Mouse (Mus musculus): Measurements from ENCODE around the gene Esp6. TPM values are rescaled to one million over a fixed set of nuclear protein-coding genes. Genes with fewer than 3 reads are reported as not detected.
"Not testable (repeated sequence)": the region's sequence is repeated elsewhere in the genome, so short reads cannot be mapped to it uniquely, and the experiment has no call there.

Esp6 gene
- polyA plus RNA-seq (2014; fragmentation: Nextera tagmentation; extraction: Ambion mirVana), result not detected in 2 replicates

DNA sequence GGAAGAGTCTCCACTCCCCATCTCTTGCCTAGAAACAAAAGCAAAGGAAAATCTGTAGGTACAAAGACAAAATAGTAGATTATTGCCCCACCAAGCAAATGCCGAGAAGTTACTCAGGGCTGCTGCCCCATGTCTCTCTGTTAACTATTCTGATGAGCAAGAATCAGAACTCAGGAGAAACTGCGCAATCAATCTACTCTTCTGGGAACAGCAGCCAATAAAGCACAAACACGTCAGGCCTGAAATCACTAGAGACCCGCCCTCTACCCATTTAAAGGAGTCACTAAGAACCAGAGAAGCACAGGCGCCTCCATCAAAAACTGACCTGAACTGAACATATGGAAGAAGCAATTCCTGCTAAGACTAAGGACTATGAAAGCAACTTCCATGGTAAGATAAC is at the start of gene Esp6:
Gene Esp6 (plus strand): TSS at position 301 of the 400 bp plus-strand sequence.
- no peaks in the 10 kb centered on the region for H3K4me1 ChIP-seq (ENCODE audit: control insufficient read depth, insufficient read depth, low read length)
- no peak within 1 kb of the TSS for H3K9ac ChIP-seq (replicated peaks; ENCODE audit: low read depth, low read length)
- no peak for ATAC-seq (ENCODE audit: insufficient number of reproducible peaks, insufficient read depth, low FRiP score, low read depth)
- H3K27me3 ChIP-seq (ENCODE audit: control insufficient read depth, insufficient read depth, low read length), result no peaks in the 10 kb centered on the region
- no peaks in the 10 kb centered on the region for H3K9me3 ChIP-seq (ENCODE audit: control insufficient read depth, low read depth, low read length)
- no peak within 1 kb of the TSS for H3K27ac ChIP-seq (ENCODE audit: low read length)
- no peaks in the 10 kb centered on the region for H3K36me3 ChIP-seq (ENCODE audit: control insufficient read depth, insufficient read depth, low read length)
- H3K4me3 ChIP-seq (ENCODE audit: low read depth, low read length), result no peak within 1 kb of the TSS
- WGBS, result 88% methylated on average over 5 of the region's 5 CpGs
- H3K4me2 ChIP-seq (replicated peaks; ENCODE audit: low read depth, low read length), result no peak within 1 kb of the TSS

- no peak within 1 kb of the TSS for H3K4me2 ChIP-seq (replicated peaks; ENCODE audit: low read depth, low read length)
- H3K4me1 ChIP-seq (ENCODE audit: control insufficient read depth, insufficient read depth, low read length), result no peaks in the 10 kb centered on the region
- H3K36me3 ChIP-seq (ENCODE audit: control insufficient read depth, insufficient read depth, low read length), result no peaks in the 10 kb centered on the region
- no peak within 1 kb of the TSS for H3K27ac ChIP-seq (ENCODE audit: low read length)
- H3K4me3 ChIP-seq (ENCODE audit: low read depth, low read length), result no peak within 1 kb of the TSS
- H3K9ac ChIP-seq (replicated peaks; ENCODE audit: low read depth, low read length), result no peak within 1 kb of the TSS
- H3K27me3 ChIP-seq (ENCODE audit: control insufficient read depth, insufficient read depth, low read length), result no peaks in the 10 kb centered on the region
- ATAC-seq (ENCODE audit: insufficient number of reproducible peaks, insufficient read depth, low FRiP score, low read depth), result no peak
- no peaks in the 10 kb centered on the region for H3K9me3 ChIP-seq (ENCODE audit: control insufficient read depth, low read depth, low read length)
- 54% methylated on average over 3 of the region's 3 CpGs for WGBS
Observed at GRCm38 (mm10) chr17:40519818-40520217, 41.5 kb upstream of the Esp6 start, which contains the start of gene Esp8. Gene Esp8 (plus strand): TSS chr17:40520022.

DNA sequence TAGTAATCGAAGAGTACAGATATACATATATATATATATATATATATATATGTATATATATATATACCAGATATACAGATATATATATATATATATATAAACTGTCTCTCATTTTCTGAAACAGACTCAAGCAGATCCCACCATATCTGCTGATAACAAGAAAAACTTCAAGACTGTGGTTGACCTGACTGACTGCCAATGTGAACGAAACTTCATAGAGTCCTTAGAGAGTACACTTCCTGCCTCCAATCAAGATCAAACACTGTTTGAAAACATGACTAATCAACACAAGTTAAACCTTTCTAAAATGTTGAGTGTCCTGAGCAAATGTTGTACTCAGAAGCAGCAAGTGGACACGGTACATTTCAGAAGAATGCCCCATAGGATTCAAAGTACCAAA is 31.5 kb upstream of the Esp6 start:
- H3K4me1 ChIP-seq (ENCODE audit: control insufficient read depth, insufficient read depth, low read length), result no peaks in the 10 kb centered on the region
- H3K9me3 ChIP-seq (ENCODE audit: control insufficient read depth, low read depth, low read length), result no peaks in the 10 kb centered on the region
- H3K4me2 ChIP-seq (replicated peaks; ENCODE audit: low read depth, low read length), result no peak overlapping the region
- 76% methylated on average over 3 of the region's 3 CpGs for WGBS
- no peaks in the 10 kb centered on the region for H3K27me3 ChIP-seq (ENCODE audit: control insufficient read depth, insufficient read depth, low read length)
- ATAC-seq (ENCODE audit: insufficient number of reproducible peaks, insufficient read depth, low FRiP score, low read depth), result no peak
- H3K4me3 ChIP-seq (ENCODE audit: low read depth, low read length), result no peak overlapping the region
- no peak overlapping the region for H3K27ac ChIP-seq (ENCODE audit: low read length)
- H3K9ac ChIP-seq (replicated peaks; ENCODE audit: low read depth, low read length), result no peak overlapping the region
- no peaks in the 10 kb centered on the region for H3K36me3 ChIP-seq (ENCODE audit: control insufficient read depth, insufficient read depth, low read length)

- Histone ChIP-seq H3K4me1 (ENCODE audit: control insufficient read depth, insufficient read depth, low read length) (no peaks in the 10 kb centered on the region), H3K4me3 (ENCODE audit: low read depth, low read length) (no peak overlapping the region), H3K9me3 (ENCODE audit: control insufficient read depth, low read depth, low read length) (no peaks in the 10 kb centered on the region), H3K27me3 (ENCODE audit: control insufficient read depth, insufficient read depth, low read length) (no peaks in the 10 kb centered on the region), H3K36me3 (ENCODE audit: control insufficient read depth, insufficient read depth, low read length) (no peaks in the 10 kb centered on the region), H3K9ac (replicated peaks; ENCODE audit: low read depth, low read length) (no peak overlapping the region), H3K4me2 (replicated peaks; ENCODE audit: low read depth, low read length) (no peak overlapping the region), H3K27ac (ENCODE audit: low read length) (no peak overlapping the region)
- 54% methylated on average over 1 of the region's 1 CpGs for WGBS
- ATAC-seq (ENCODE audit: insufficient number of reproducible peaks, insufficient read depth, low FRiP score, low read depth), result peak; percentile 65; the same call in 1 of the 2 replicates
Observed at GRCm38 (mm10) chr17:40531147-40531546, 30.2 kb upstream of the Esp6 start.

DNA sequence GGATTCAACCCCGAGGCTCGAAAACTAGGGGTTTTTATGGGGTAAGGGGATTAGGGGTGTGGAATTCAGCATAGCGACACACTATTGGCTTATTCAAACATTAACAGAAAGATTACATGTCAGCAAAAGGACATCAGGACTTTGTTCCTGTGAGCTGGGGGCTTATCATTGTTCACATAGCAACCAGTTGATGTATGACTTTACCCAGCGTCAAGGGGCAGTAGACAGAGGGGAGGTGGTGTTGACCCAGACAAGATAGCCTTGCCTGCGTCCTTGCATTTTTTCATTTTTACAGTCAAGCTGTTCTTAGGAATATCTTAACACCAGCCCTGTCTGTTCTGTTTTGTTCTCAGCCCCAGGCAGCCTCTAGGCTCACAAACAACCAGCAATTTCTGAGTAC is 14.3 kb upstream of the Esp6 start:
- not testable (repeated sequence) for H3K4me1 ChIP-seq (ENCODE audit: control insufficient read depth, insufficient read depth, low read length); H3K27me3 ChIP-seq (ENCODE audit: control insufficient read depth, insufficient read depth, low read length); H3K27ac ChIP-seq (ENCODE audit: low read length); H3K9ac ChIP-seq (replicated peaks; ENCODE audit: low read depth, low read length); H3K4me3 ChIP-seq (ENCODE audit: low read depth, low read length); H3K4me2 ChIP-seq (replicated peaks; ENCODE audit: low read depth, low read length); ATAC-seq (ENCODE audit: insufficient number of reproducible peaks, insufficient read depth, low FRiP score, low read depth); H3K9me3 ChIP-seq (ENCODE audit: control insufficient read depth, low read depth, low read length); H3K36me3 ChIP-seq (ENCODE audit: control insufficient read depth, insufficient read depth, low read length)
- WGBS, result 32% methylated on average over 5 of the region's 5 CpGs

- H3K9me3 ChIP-seq (ENCODE audit: control insufficient read depth, low read depth, low read length), result no peaks in the 10 kb centered on the region
- no peak overlapping the region for H3K4me2 ChIP-seq (replicated peaks; ENCODE audit: low read depth, low read length)
- 65% methylated on average over 1 of the region's 1 CpGs for WGBS
- no peaks in the 10 kb centered on the region for H3K36me3 ChIP-seq (ENCODE audit: control insufficient read depth, insufficient read depth, low read length)
- no peaks in the 10 kb centered on the region for H3K27me3 ChIP-seq (ENCODE audit: control insufficient read depth, insufficient read depth, low read length)
- no peak for ATAC-seq (ENCODE audit: insufficient number of reproducible peaks, insufficient read depth, low FRiP score, low read depth)
- H3K4me3 ChIP-seq (ENCODE audit: low read depth, low read length), result no peak overlapping the region
- no peaks in the 10 kb centered on the region for H3K4me1 ChIP-seq (ENCODE audit: control insufficient read depth, insufficient read depth, low read length)
- no peak overlapping the region for H3K27ac ChIP-seq (ENCODE audit: low read length)
- H3K9ac ChIP-seq (replicated peaks; ENCODE audit: low read depth, low read length), result no peak overlapping the region
Observed at GRCm38 (mm10) chr17:40553470-40553869, 7.8 kb upstream of the Esp6 start.

DNA sequence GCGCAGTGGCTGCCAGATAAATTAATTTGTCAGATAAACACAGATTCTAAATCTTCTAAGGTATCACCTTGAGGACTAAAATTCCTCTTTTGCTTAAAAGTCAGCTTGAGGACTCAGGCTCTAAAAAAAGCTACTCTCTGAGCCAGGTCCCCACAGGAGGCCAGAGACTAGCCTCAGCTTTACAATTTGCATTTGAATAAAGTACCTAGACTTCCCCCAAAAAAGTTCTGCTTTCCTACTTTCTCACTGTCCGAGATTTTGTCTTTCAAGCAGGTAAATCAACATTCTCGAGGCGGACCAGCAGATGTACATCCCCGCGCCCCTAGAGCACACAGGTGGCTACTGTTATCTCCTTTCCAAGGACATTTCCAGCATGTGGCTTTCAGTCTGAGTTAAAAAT is 22.6 kb downstream of the Esp6 start:
- H3K27me3 ChIP-seq (ENCODE audit: control insufficient read depth, insufficient read depth, low read length); H3K9ac ChIP-seq (replicated peaks; ENCODE audit: low read depth, low read length); H3K4me3 ChIP-seq (ENCODE audit: low read depth, low read length); H3K36me3 ChIP-seq (ENCODE audit: control insufficient read depth, insufficient read depth, low read length); H3K4me1 ChIP-seq (ENCODE audit: control insufficient read depth, insufficient read depth, low read length); H3K4me2 ChIP-seq (replicated peaks; ENCODE audit: low read depth, low read length); ATAC-seq (ENCODE audit: insufficient number of reproducible peaks, insufficient read depth, low FRiP score, low read depth); H3K9me3 ChIP-seq (ENCODE audit: control insufficient read depth, low read depth, low read length); H3K27ac ChIP-seq (ENCODE audit: low read length): not testable (repeated sequence)
- WGBS, result 46% methylated on average over 6 of the region's 6 CpGs

GRCm38 (mm10) chr17:40591297-40591696 is 30.0 kb downstream of the Esp6 start:
- Histone ChIP-seq H3K27ac (ENCODE audit: low read length) (no peak overlapping the region), H3K4me3 (ENCODE audit: low read depth, low read length) (no peak overlapping the region), H3K9me3 (ENCODE audit: control insufficient read depth, low read depth, low read length) (no peaks in the 10 kb centered on the region), H3K4me2 (replicated peaks; ENCODE audit: low read depth, low read length) (no peak overlapping the region), H3K9ac (replicated peaks; ENCODE audit: low read depth, low read length) (no peak overlapping the region), H3K27me3 (ENCODE audit: control insufficient read depth, insufficient read depth, low read length) (no peaks in the 10 kb centered on the region), H3K36me3 (ENCODE audit: control insufficient read depth, insufficient read depth, low read length) (no peaks in the 10 kb centered on the region), H3K4me1 (ENCODE audit: control insufficient read depth, insufficient read depth, low read length) (no peaks in the 10 kb centered on the region)
- ATAC-seq (ENCODE audit: insufficient number of reproducible peaks, insufficient read depth, low FRiP score, low read depth), result no peak

- Histone ChIP-seq H3K9me3 (ENCODE audit: control insufficient read depth, low read depth, low read length) (no peaks in the 10 kb centered on the region), H3K9ac (replicated peaks; ENCODE audit: low read depth, low read length) (no peak within 1 kb of the TSS), H3K4me2 (replicated peaks; ENCODE audit: low read depth, low read length) (no peak within 1 kb of the TSS), H3K27ac (ENCODE audit: low read length) (no peak within 1 kb of the TSS), H3K36me3 (ENCODE audit: control insufficient read depth, insufficient read depth, low read length) (no peaks in the 10 kb centered on the region), H3K4me1 (ENCODE audit: control insufficient read depth, insufficient read depth, low read length) (no peaks in the 10 kb centered on the region), H3K4me3 (ENCODE audit: low read depth, low read length) (no peak within 1 kb of the TSS), H3K27me3 (ENCODE audit: control insufficient read depth, insufficient read depth, low read length) (no peaks in the 10 kb centered on the region)
- no peak for ATAC-seq (ENCODE audit: insufficient number of reproducible peaks, insufficient read depth, low FRiP score, low read depth)
Observed at GRCm38 (mm10) chr17:40598294-40598693, 37.0 kb downstream of the Esp6 start, which contains the start of gene Esp4. Gene Esp4 (plus strand): TSS chr17:40598594.
